Mouse (Mus musculus): ENCODE data around the gene Olfr64. TPM values are rescaled to one million over a fixed set of nuclear protein-coding genes. Genes with fewer than 3 reads are reported as not detected.
A peak's percentile ranks its signal among the peaks of the same experiment; 100 is the strongest.

Olfr64 gene
- not detected in 2 replicates for polyA plus RNA-seq (2014; fragmentation: Nextera tagmentation; extraction: Ambion mirVana)

- ATAC-seq (replicated peaks; ENCODE audit: low FRiP score) (no peak), DNase-seq (ENCODE audit: low spot score) (no peak)
- Histone ChIP-seq H3K27ac (ENCODE audit: low read depth, low read length) (no peak within 1 kb of the TSS), H3K4me1 (replicated peaks; ENCODE audit: control insufficient read depth, insufficient read depth, low read length) (no peaks in the 10 kb centered on the region), H3K36me3 (ENCODE audit: control insufficient read depth, insufficient read depth, low read length) (no peaks in the 10 kb centered on the region), H3K27me3 (replicated peaks; ENCODE audit: control insufficient read depth, insufficient read depth, low read length) (no peaks in the 10 kb centered on the region), H3K9ac (ENCODE audit: low read depth, low read length) (no peak within 1 kb of the TSS), H3K9me3 (ENCODE audit: control insufficient read depth, low read length) (no peaks in the 10 kb centered on the region), H3K4me2 (no peak within 1 kb of the TSS), H3K4me3 (ENCODE audit: low read depth, low read length) (no peak within 1 kb of the TSS)
- 87% methylated on average over 1 of the region's 1 CpGs for WGBS
Measured at GRCm38 (mm10) chr7:103894385-103894784, at the start of gene Olfr64. Gene Olfr64, minus strand, starts transcription at chr7:103894485.

DNA sequence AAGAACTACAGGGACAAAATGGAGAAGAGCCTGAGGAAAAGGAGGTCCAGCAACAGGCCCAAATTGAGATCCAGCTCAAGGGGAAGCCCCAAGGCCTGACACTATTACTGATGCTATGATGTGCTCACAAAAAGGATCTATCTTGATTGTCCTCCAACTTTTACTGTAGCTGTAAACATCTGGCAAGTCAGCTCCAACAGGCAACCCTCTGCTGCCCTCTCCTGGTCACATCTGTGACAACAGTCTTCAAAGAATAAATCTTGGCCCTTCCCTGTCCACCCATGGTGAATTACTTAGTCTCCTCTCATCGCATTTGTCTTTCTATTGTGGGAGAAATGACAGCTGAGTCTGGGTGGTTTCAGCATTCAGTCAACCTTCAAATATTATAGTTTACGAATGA lies 48.4 kb upstream of the Olfr64 start:
- ATAC-seq (replicated peaks; ENCODE audit: low FRiP score) (peak; percentile 60), DNase-seq (ENCODE audit: low spot score) (peak; percentile 56)
- Histone ChIP-seq H3K4me1 (replicated peaks; ENCODE audit: control insufficient read depth, insufficient read depth, low read length) (no peaks in the 10 kb centered on the region), H3K4me2 (no peak overlapping the region), H3K36me3 (ENCODE audit: control insufficient read depth, insufficient read depth, low read length) (no peaks in the 10 kb centered on the region), H3K9me3 (ENCODE audit: control insufficient read depth, low read length) (no peaks in the 10 kb centered on the region), H3K4me3 (ENCODE audit: low read depth, low read length) (no peak overlapping the region), H3K9ac (ENCODE audit: low read depth, low read length) (no peak overlapping the region), H3K27ac (ENCODE audit: low read depth, low read length) (no peak overlapping the region), H3K27me3 (replicated peaks; ENCODE audit: control insufficient read depth, insufficient read depth, low read length) (no peaks in the 10 kb centered on the region)
- WGBS = 17% methylated on average over 2 of the region's 2 CpGs

DNA sequence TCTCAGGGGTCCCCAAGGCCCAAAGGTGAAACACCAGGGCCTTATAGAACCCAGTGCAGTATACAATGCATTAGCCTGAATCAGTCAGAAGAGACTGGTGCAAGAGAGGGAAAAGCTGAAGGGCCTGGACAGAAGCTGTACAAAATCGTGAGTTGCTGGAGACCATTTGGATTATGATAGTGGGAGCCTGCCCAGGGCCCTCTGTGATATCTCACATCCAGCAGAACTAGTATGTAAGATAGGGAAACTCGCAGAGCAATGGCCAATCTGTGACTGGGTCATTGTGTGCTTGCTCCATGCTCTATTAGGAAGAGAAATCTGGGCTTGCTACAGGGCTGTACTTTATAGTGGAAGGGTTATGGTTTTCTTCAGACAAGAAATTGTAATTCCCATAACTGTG lies 40.0 kb upstream of the Olfr64 start, which contains the start of gene Olfr632:
Olfr632 (plus strand) TSS at position 84 of the 400 bp plus-strand sequence.
- ATAC-seq (replicated peaks; ENCODE audit: low FRiP score) = peak; percentile 46; the same call in 1 of the 2 replicates
- Histone ChIP-seq H3K4me3 (ENCODE audit: low read depth, low read length) (no peak within 1 kb of the TSS), H3K4me1 (replicated peaks; ENCODE audit: control insufficient read depth, insufficient read depth, low read length) (no peaks in the 10 kb centered on the region), H3K4me2 (no peak within 1 kb of the TSS), H3K27ac (ENCODE audit: low read depth, low read length) (no peak within 1 kb of the TSS), H3K9ac (ENCODE audit: low read depth, low read length) (no peak within 1 kb of the TSS), H3K9me3 (ENCODE audit: control insufficient read depth, low read length) (no peaks in the 10 kb centered on the region), H3K36me3 (ENCODE audit: control insufficient read depth, insufficient read depth, low read length) (no peaks in the 10 kb centered on the region), H3K27me3 (replicated peaks; ENCODE audit: control insufficient read depth, insufficient read depth, low read length) (no peaks in the 10 kb centered on the region)
- no peak for DNase-seq (ENCODE audit: low spot score)
- WGBS = 49% methylated on average over 2 of the region's 2 CpGs

- H3K9ac ChIP-seq (ENCODE audit: low read depth, low read length) = no peak within 1 kb of the TSS
- DNase-seq (ENCODE audit: low spot score) (no peak), ATAC-seq (replicated peaks; ENCODE audit: low FRiP score) (no peak)
- no peak within 1 kb of the TSS for H3K4me3 ChIP-seq (ENCODE audit: low read depth, low read length)
- H3K36me3 ChIP-seq (ENCODE audit: control insufficient read depth, insufficient read depth, low read length) = no peaks in the 10 kb centered on the region
- no peaks in the 10 kb centered on the region for H3K4me1 ChIP-seq (replicated peaks; ENCODE audit: control insufficient read depth, insufficient read depth, low read length)
- no peak within 1 kb of the TSS for H3K27ac ChIP-seq (ENCODE audit: low read depth, low read length)
- no peak within 1 kb of the TSS for H3K4me2 ChIP-seq
- H3K9me3 ChIP-seq (ENCODE audit: control insufficient read depth, low read length) = no peaks in the 10 kb centered on the region
- H3K27me3 ChIP-seq (replicated peaks; ENCODE audit: control insufficient read depth, insufficient read depth, low read length) = no peaks in the 10 kb centered on the region
Measured at GRCm38 (mm10) chr7:103928525-103928924, 34.2 kb upstream of the Olfr64 start, which contains the start of gene Olfr631. Gene Olfr631, plus strand, starts transcription at chr7:103928825.

- DNase-seq (ENCODE audit: low spot score) (no peak), ATAC-seq (replicated peaks; ENCODE audit: low FRiP score) (peak; percentile 94)
- no peaks in the 10 kb centered on the region for H3K27me3 ChIP-seq (replicated peaks; ENCODE audit: control insufficient read depth, insufficient read depth, low read length)
- H3K9me3 ChIP-seq (ENCODE audit: control insufficient read depth, low read length) = no peaks in the 10 kb centered on the region
- H3K36me3 ChIP-seq (ENCODE audit: control insufficient read depth, insufficient read depth, low read length) = no peaks in the 10 kb centered on the region
- H3K9ac ChIP-seq (ENCODE audit: low read depth, low read length) = no peak overlapping the region
- H3K4me2 ChIP-seq = no peak overlapping the region
- H3K4me1 ChIP-seq (replicated peaks; ENCODE audit: control insufficient read depth, insufficient read depth, low read length) = peaks cover 26% of the 10 kb centered on the region
- no peak overlapping the region for H3K4me3 ChIP-seq (ENCODE audit: low read depth, low read length)
- H3K27ac ChIP-seq (ENCODE audit: low read depth, low read length) = 0 out of 2 replicates have a peak overlapping the region, but pooled peaks have one; percentile 65
Measured at GRCm38 (mm10) chr7:103915338-103915737, 21.1 kb upstream of the Olfr64 start.

GRCm38 (mm10) chr7:103912969-103913511 lies 18.8 kb upstream of the Olfr64 start:
- WGBS = 32% methylated on average over 8 of the region's 8 CpGs
- ATAC-seq (replicated peaks; ENCODE audit: low FRiP score) = peak; percentile 31; the same call in 1 of the 2 replicates
- no peaks in the 10 kb centered on the region for H3K9me3 ChIP-seq (ENCODE audit: control insufficient read depth, low read length)
- no peak overlapping the region for H3K9ac ChIP-seq (ENCODE audit: low read depth, low read length)
- H3K4me3 ChIP-seq (ENCODE audit: low read depth, low read length) = no peak overlapping the region
- H3K4me2 ChIP-seq = no peak overlapping the region
- no peak for DNase-seq (ENCODE audit: low spot score)
- peak overlapping the region; percentile 44 for H3K27ac ChIP-seq (ENCODE audit: low read depth, low read length)
- H3K27me3 ChIP-seq (replicated peaks; ENCODE audit: control insufficient read depth, insufficient read depth, low read length) = no peaks in the 10 kb centered on the region
- H3K4me1 ChIP-seq (replicated peaks; ENCODE audit: control insufficient read depth, insufficient read depth, low read length) = peaks cover 35% of the 10 kb centered on the region
- H3K36me3 ChIP-seq (ENCODE audit: control insufficient read depth, insufficient read depth, low read length) = no peaks in the 10 kb centered on the region

DNA sequence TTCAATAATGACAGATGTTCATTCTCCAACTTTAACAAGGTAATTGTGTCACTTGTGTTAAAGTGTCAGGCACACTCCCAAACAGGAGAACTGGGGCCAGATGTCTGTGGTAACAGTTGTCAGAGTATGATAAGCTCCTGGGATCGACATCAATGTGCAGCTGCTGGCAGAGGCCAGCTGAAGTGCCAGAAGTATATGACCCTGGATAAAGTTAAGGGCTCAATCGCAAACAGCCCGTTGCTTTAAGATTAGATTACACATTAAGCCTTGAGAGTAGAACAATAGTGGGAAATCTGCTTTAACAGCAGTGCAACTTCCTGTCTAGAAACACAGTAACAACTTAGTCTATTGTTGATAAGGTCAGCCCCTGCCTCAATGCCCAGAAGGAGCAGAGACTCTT lies 15.8 kb upstream of the Olfr64 start:
- 11% methylated on average over 3 of the region's 3 CpGs for WGBS
- Histone ChIP-seq H3K27me3 (replicated peaks; ENCODE audit: control insufficient read depth, insufficient read depth, low read length) (no peaks in the 10 kb centered on the region), H3K9ac (ENCODE audit: low read depth, low read length) (no peak overlapping the region), H3K36me3 (ENCODE audit: control insufficient read depth, insufficient read depth, low read length) (no peaks in the 10 kb centered on the region), H3K4me3 (ENCODE audit: low read depth, low read length) (no peak overlapping the region), H3K9me3 (ENCODE audit: control insufficient read depth, low read length) (no peaks in the 10 kb centered on the region), H3K4me1 (replicated peaks; ENCODE audit: control insufficient read depth, insufficient read depth, low read length) (peaks cover 33% of the 10 kb centered on the region), H3K4me2 (peak overlapping the region; percentile 18; the same call in 1 of the 2 replicates), H3K27ac (ENCODE audit: low read depth, low read length) (peak overlapping the region; percentile 1; the same call in 1 of the 2 replicates)
- DNase-seq (ENCODE audit: low spot score) = peak; percentile 37
- peak; percentile 98 for ATAC-seq (replicated peaks; ENCODE audit: low FRiP score)

GRCm38 (mm10) chr7:103903187-103903586 lies 8.9 kb upstream of the Olfr64 start, which contains the start of gene Olfr65:
Gene Olfr65, plus strand, starts transcription at chr7:103903487.
- H3K27me3 ChIP-seq (replicated peaks; ENCODE audit: control insufficient read depth, insufficient read depth, low read length) = no peaks in the 10 kb centered on the region

GRCm38 (mm10) chr7:103886152-103886551 lies 8.1 kb downstream of the Olfr64 start, which contains the start of gene Olfr66:
Gene Olfr66, minus strand, starts transcription at chr7:103886252.
- H3K4me3 ChIP-seq (ENCODE audit: low read depth, low read length) = no peak within 1 kb of the TSS
- no peak within 1 kb of the TSS for H3K9ac ChIP-seq (ENCODE audit: low read depth, low read length)
- no peaks in the 10 kb centered on the region for H3K9me3 ChIP-seq (ENCODE audit: control insufficient read depth, low read length)
- no peaks in the 10 kb centered on the region for H3K36me3 ChIP-seq (ENCODE audit: control insufficient read depth, insufficient read depth, low read length)
- H3K27me3 ChIP-seq (replicated peaks; ENCODE audit: control insufficient read depth, insufficient read depth, low read length) = no peaks in the 10 kb centered on the region
- ATAC-seq (replicated peaks; ENCODE audit: low FRiP score) = no peak
- H3K27ac ChIP-seq (ENCODE audit: low read depth, low read length) = no peak within 1 kb of the TSS
- no peak within 1 kb of the TSS for H3K4me2 ChIP-seq
- H3K4me1 ChIP-seq (replicated peaks; ENCODE audit: control insufficient read depth, insufficient read depth, low read length) = no peaks in the 10 kb centered on the region
- no peak for DNase-seq (ENCODE audit: low spot score)

More at GRCm38 (mm10) chr7:103903187-103903586, 8.9 kb upstream of the Olfr64 start, which contains the start of gene Olfr65:
- H3K36me3 ChIP-seq (ENCODE audit: control insufficient read depth, insufficient read depth, low read length) = no peaks in the 10 kb centered on the region
- WGBS = 75% methylated on average over 2 of the region's 2 CpGs
- no peak within 1 kb of the TSS for H3K4me2 ChIP-seq
- H3K9ac ChIP-seq (ENCODE audit: low read depth, low read length) = no peak within 1 kb of the TSS
- no peaks in the 10 kb centered on the region for H3K9me3 ChIP-seq (ENCODE audit: control insufficient read depth, low read length)
- H3K4me1 ChIP-seq (replicated peaks; ENCODE audit: control insufficient read depth, insufficient read depth, low read length) = no peaks in the 10 kb centered on the region
- no peak within 1 kb of the TSS for H3K27ac ChIP-seq (ENCODE audit: low read depth, low read length)
- no peak for DNase-seq (ENCODE audit: low spot score)
- H3K4me3 ChIP-seq (ENCODE audit: low read depth, low read length) = no peak within 1 kb of the TSS
- ATAC-seq (replicated peaks; ENCODE audit: low FRiP score) = no peak
